Mouse (Mus musculus): ENCODE measurements around the gene Htatsf1.

The Htatsf1 gene

DNA sequence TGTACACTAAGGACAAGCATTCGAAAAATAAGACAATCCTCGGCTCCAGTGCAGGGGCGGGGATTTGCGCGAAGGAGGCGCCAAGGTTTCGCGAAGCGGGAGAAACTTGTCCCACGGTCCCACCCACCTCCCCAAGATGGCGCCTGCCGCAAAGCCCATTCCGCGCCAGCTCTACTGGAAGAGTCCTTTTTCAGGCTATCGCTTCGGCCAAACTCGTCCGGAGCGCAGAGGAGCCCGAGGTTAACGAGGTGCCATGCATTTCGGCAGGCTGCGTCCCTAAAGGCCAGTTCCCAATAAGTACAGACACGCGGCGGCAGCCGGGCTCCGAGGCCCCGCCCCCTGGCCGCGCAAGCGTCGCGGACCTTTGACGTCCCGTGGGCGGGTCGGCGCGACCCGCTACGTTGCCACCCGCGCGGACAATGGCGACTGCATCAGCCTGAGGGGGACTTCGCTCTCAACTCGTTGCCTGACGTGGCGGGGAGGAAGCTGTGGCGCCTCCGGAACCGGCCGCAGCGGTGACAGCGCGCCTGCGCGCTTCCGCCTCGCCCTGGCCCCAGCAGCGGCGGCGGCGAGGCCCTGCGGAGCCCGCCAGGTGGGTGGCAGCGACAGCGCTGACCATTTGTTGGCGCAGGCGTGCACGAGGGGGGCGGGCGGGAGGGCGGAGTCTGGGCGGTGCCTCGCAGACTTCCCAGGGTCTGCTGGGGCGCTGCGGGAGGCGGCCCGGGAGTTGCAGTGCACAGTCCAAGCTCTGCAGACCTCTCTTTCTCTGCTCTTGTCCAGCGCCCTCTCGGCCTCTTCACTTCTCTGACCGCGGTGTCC, at the start of gene Htatsf1:
TSS of gene Htatsf1 (plus strand) at position 410 of the 819 bp plus-strand sequence.
- DNase-seq (ENCODE audit: low read depth, low spot score) = peak; percentile 33

- DNase-seq (ENCODE audit: low read depth, low spot score) = no peak
These were observed 40.5 kb upstream of the Htatsf1 start for GRCm38 (mm10) chrX:57012891-57013290.

- no peak for DNase-seq (ENCODE audit: low read depth, low spot score)
These were observed 10.6 kb upstream of the Htatsf1 start, which contains the start of gene Brs3 for GRCm38 (mm10) chrX:57042774-57043173. Gene Brs3 (plus strand): TSS chrX:57043074.

DNA sequence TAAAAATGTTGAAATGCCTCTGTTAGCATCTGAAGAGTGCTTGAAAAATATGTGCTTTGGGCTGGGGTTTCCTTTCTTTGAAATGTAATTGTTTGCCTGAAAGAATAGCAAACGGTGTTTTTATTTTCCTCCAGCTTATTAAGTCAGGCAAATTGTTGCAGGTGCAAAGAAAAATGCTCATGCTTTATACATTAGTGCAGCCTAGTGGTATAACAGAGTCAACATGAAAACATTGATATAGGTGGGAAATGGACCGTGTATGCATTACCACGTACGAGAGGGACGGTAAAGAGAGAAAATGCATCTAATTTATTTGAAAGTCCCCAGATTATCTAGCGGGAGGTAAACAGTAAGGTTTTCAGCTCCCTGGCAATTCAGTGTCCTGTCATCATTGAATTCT, 9.5 kb upstream of the Htatsf1 start:
- no peak for DNase-seq (ENCODE audit: low read depth, low spot score)

DNA sequence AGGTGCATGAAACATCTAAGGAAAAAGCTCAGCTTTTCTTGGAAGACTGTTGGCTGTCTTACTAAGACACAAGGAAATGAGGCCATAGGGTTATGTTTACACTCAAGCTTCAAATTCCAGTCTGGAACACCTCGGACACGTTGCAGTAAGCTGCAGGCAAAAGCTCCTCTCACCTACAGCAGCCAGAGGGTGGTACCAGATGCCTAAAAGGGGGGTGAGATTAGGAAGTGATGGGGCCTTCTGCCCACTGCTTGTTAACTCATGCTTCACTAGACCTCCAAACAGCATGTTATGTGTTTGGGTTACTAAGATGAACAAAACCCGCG, 572 bp upstream of the Htatsf1 start:
- DNase-seq (ENCODE audit: low read depth, low spot score) = no peak

GRCm38 (mm10) chrX:57053993-57054385, 606 bp downstream of the Htatsf1 start:
- peak; percentile 1 for DNase-seq (ENCODE audit: low read depth, low spot score)

GRCm38 (mm10) chrX:57081496-57081895, 28.1 kb downstream of the Htatsf1 start:
- DNase-seq (ENCODE audit: low read depth, low spot score) = no peak

DNA sequence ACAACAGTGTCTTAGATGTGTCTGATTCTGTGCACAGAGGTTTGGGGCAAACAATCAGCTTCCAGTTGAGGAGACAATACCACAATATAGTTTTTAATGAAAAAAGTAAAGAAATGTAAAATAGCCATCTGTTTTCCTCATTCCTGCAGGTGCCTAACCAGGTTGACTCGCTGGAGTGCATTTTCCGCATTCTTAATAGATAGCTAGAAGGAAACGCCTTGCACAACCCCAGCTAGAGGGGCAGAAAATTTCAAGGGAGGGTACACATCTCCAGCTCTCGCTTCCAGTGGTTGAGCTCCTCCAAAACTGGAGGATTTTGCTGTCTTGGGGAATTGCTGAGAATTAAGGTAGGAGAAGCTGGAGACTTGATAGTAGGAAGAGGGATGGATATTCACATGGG, 34.4 kb downstream of the Htatsf1 start, which contains the start of gene Vgll1:
TSS of gene Vgll1 (plus strand) at position 301 of the 400 bp plus-strand sequence.
- DNase-seq (ENCODE audit: low read depth, low spot score) = no peak

DNA sequence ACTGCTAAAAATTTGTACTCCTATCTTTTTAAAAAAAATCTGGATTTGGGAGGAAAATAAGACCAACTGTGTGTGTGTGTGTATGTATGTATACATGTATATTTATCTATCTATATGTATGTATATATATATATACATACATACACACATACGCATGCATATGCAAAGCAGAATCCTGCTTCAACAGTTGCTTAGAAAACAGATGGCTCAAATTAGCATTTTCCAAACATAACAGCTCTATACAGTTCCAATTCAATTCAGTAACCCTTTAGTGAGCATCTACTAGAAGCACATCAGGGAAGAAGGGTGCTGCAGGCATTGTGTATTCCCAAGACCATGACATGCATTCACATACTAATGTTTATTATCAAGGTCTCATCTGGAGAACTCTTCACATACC, 50.0 kb downstream of the Htatsf1 start:
- no peak for DNase-seq (ENCODE audit: low read depth, low spot score)

- no peak for DNase-seq (ENCODE audit: low read depth, low spot score)
These were observed 53.6 kb downstream of the Htatsf1 start for GRCm38 (mm10) chrX:57106956-57107355.
